Mouse (Mus musculus) bone marrow, adult 2 months (tissue): ENCODE data around the gene Tbc1d10a.

Source experiments
- CTCF ChIP-seq: fragments of 200-500 bp; IDR thresholded peaks from 2 replicates; pipeline ENCODE4 v1.5.1; 2011; ENCODE audit warnings: low read length, control low read depth; ENCODE audit not compliant: control insufficient read depth, insufficient read depth
- POLR2A ChIP-seq: fragments of 200-500 bp; IDR thresholded peaks from 2 replicates; pipeline ENCODE4 v1.6.1; 2011; ENCODE audit warnings: low read depth, mild to moderate bottlenecking, control low read depth, low read length, borderline replicate concordance; ENCODE audit not compliant: control insufficient read depth

DNA sequence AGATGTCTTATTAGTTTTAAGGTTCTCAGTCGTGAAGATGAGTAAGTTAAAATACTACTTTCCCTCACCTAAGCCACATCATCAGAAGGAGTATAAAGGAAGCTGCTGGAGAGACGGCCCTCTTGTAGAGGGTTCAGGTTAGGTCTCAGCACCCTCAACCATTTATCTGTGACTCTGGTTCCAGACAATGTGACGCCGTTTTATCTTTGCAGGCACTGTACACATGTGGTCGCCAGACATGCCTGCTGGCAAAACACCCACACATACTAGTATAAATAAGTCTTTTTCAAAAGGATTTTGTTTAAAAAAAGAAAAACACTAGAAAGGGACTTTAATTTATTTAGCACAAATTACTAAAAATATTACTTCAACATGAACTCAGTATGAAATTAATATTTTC is 30.9 kb upstream of the Tbc1d10a start:
- no peak for TF ChIP-seq CTCF
- no peak for TF ChIP-seq POLR2A
